In the genomic region with DNA sequence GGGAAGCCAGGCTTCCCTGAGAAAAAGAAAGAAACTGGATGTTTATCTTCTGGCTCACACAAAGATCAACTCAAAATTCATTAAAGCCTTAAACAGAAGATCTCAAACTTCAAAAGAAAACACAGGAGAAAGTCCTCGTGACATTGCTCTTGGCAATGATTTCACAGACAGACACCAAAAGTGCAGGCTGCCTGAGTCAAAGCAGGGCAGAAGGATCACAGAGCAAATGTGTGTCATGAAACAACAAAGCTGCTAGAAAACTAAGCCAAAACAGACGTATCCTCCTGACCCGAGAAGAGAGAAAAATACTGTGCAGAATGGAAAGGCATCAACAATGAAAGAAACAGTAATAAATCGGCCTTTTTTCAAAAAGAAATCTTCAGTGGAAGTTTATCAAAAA, we compare ENCODE assay signal across 22 mouse cellular contexts. TPM values are rescaled to one million over a fixed set of nuclear protein-coding genes. Genes with fewer than 3 reads are reported as not detected.
DNase-seq lines count a peak whose midpoint lies in the region; ATAC-seq and TF ChIP-seq lines count a peak whose summit lies in the region.
"Had no signal": no experiment of that assay in that cellular context is flagged by ENCODE, and none has a peak within 500 bp of the region (broad histone marks: within the 10 kb centered on the region; RNA-seq: fewer than 3 reads in every experiment).

No protein-coding gene starts in this region.

- no peaks in the 10 kb centered on the region for H3K27me3 ChIP-seq in forebrain, postnatal 0 days (ENCODE audit: insufficient read depth, low read length)
- H3K27me3 ChIP-seq in forebrain, embryonic 15.5 days: no peaks in the 10 kb centered on the region
- H3K27me3 ChIP-seq: heart, embryonic 12.5 days; hindbrain, embryonic 12.5 days; megakaryocyte, embryonic 14.5 days; neural tube, embryonic 15.5 days had no signal

- H3K9me3 ChIP-seq in forebrain, postnatal 0 days (ENCODE audit: low read length): no peaks in the 10 kb centered on the region
- H3K9me3 ChIP-seq in forebrain, embryonic 15.5 days: no peaks in the 10 kb centered on the region
- H3K9me3 ChIP-seq: heart, embryonic 12.5 days; hindbrain, embryonic 12.5 days; neural tube, embryonic 15.5 days had no signal

- TF ChIP-seq CTCF in forebrain, postnatal 0 days (IDR thresholded peaks at IDR 0.05; ENCODE audit: low read depth): no peak
- no peak for TF ChIP-seq CTCF in layer of hippocampus, adult 2 months (conservative IDR thresholded peaks at IDR 0.05)
- TF ChIP-seq CTCF in embryonic fibroblast, embryonic 13.5 days (IDR thresholded peaks at IDR 0.05; ENCODE audit: borderline replicate concordance, insufficient read depth, low read length): no peak

- H3K36me3 ChIP-seq in forebrain, postnatal 0 days (ENCODE audit: insufficient read depth): no peaks in the 10 kb centered on the region
- H3K36me3 ChIP-seq in forebrain, embryonic 15.5 days: no peaks in the 10 kb centered on the region
- H3K36me3 ChIP-seq: heart, embryonic 12.5 days; hindbrain, embryonic 12.5 days; neural tube, embryonic 15.5 days had no signal

- peak; percentile 59 for ATAC-seq in forebrain, postnatal 0 days
- ATAC-seq in forebrain, embryonic 15.5 days (replicated peaks): no peak
- ATAC-seq: midbrain, embryonic 16.5 days had no signal

- no peak overlapping the region for H3K4me2 ChIP-seq in forebrain, postnatal 0 days (ENCODE audit: low read depth)
- H3K4me2 ChIP-seq in forebrain, embryonic 15.5 days (replicated peaks): no peak overlapping the region
- H3K4me2 ChIP-seq: heart, embryonic 12.5 days; hindbrain, embryonic 12.5 days; neural tube, embryonic 15.5 days had no signal

- no peak overlapping the region for H3K9ac ChIP-seq in forebrain, postnatal 0 days
- no peak overlapping the region for H3K9ac ChIP-seq in forebrain, embryonic 15.5 days (replicated peaks)
- H3K9ac ChIP-seq: heart, embryonic 12.5 days; hindbrain, embryonic 12.5 days; neural tube, embryonic 15.5 days had no signal

- no peaks in the 10 kb centered on the region for H3K4me1 ChIP-seq in forebrain, postnatal 0 days (ENCODE audit: insufficient read depth)
- no peaks in the 10 kb centered on the region for H3K4me1 ChIP-seq in forebrain, embryonic 15.5 days
- peaks cover 7% of the 10 kb centered on the region; the same call in 1 of the 2 replicates for H3K4me1 ChIP-seq in embryonic fibroblast, embryonic 13.5 days (ENCODE audit: control insufficient read depth, insufficient read depth, low read length)
- H3K4me1 ChIP-seq: megakaryocyte, embryonic 14.5 days had no signal

- TF ChIP-seq POLR2A in embryonic fibroblast, embryonic 13.5 days (IDR thresholded peaks at IDR 0.05; ENCODE audit: low read depth, low read length): no peak

- H3K27ac ChIP-seq in forebrain, postnatal 0 days (ENCODE audit: low read depth, low read length): no peak overlapping the region
- H3K27ac ChIP-seq in forebrain, embryonic 15.5 days (replicated peaks): no peak overlapping the region
- H3K27ac ChIP-seq in layer of hippocampus, adult 2 months: peak overlapping the region; percentile 48; the same call in 1 of the 2 replicates
- peak overlapping the region; percentile 3; the same call in 1 of the 2 replicates for H3K27ac ChIP-seq in embryonic fibroblast, embryonic 13.5 days (ENCODE audit: insufficient read depth, low read length)
- H3K27ac ChIP-seq: gastrocnemius, adult 2 months; hindbrain, embryonic 12.5 days; neural tube, embryonic 15.5 days had no signal

- DNase-seq in forebrain, postnatal 0 days: no peak
- no peak for DNase-seq in layer of hippocampus, adult 2 months (ENCODE audit: low spot score in 2 of 2)
- no peak for DNase-seq in layer of hippocampus, adult 9-10 months (ENCODE audit: low spot score)
- peak; percentile 48 for DNase-seq in lung, postnatal 25 days (ENCODE audit: low spot score)
- DNase-seq in testis, postnatal 14 days (ENCODE audit: low spot score): no peak
- no peak for DNase-seq in embryo, embryonic 11 days
- DNase-seq: adrenal gland, postnatal 25 days; cerebellum, postnatal 36 days; gastrocnemius, adult 2 months; heart, postnatal 14 days; layer of hippocampus, postnatal 36 days; left cerebral cortex, postnatal 4 days; liver; right cerebral cortex, postnatal 14 days; spleen, adult 18-20 months had no signal

- no peak overlapping the region for H3K4me3 ChIP-seq in forebrain, postnatal 0 days (ENCODE audit: low read depth, low read length)
- no peak overlapping the region for H3K4me3 ChIP-seq in forebrain, embryonic 15.5 days
- H3K4me3 ChIP-seq in layer of hippocampus, adult 2 months: no peak overlapping the region
- no peak overlapping the region for H3K4me3 ChIP-seq in embryonic fibroblast, embryonic 13.5 days (ENCODE audit: insufficient read depth, low read length)
- H3K4me3 ChIP-seq: gastrocnemius, adult 2 months; heart, embryonic 12.5 days; hindbrain, embryonic 12.5 days; megakaryocyte, embryonic 14.5 days; neural tube, embryonic 15.5 days had no signal

- 37% methylated on average over 4 of the region's 4 CpGs for WGBS in forebrain, postnatal 0 days
- WGBS in forebrain, embryonic 15.5 days: 50% methylated on average over 4 of the region's 4 CpGs

RNA-seq across cellular contexts. Expression of gene Glrb, which starts 22.4 kb away (rescaled TPM):
- 79.4 and 99.6 TPM in 2 replicates for total RNA-seq in forebrain, postnatal 0 days (2014; rRNA removed)
- 51.1 and 56.9 TPM in 2 replicates for polyA plus RNA-seq in forebrain, postnatal 0 days (2015; fragmentation: Nextera tagmentation; extraction: Ambion mirVana)
- 32.7 and 33.4 TPM in 2 replicates for polyA plus RNA-seq in forebrain, embryonic 15.5 days (2015; fragmentation: Nextera tagmentation; extraction: Ambion mirVana)
- total RNA-seq in layer of hippocampus, adult 2 months (2021): 100 to 1,000 TPM; 139 to 144 TPM
- polyA plus RNA-seq in embryonic fibroblast, embryonic 13.5 days (2011; ENCODE audit: insufficient read length, low read depth, missing spikeins): 6.8 and 18.0 TPM in 2 replicates

Comparison
In these comparisons a context has a peak if more than half of its experiments do, and no peak if none do; other contexts are left out.
1. H3K27ac ChIP-seq: peak in layer of hippocampus, adult 2 months (single experiment) and embryonic fibroblast, embryonic 13.5 days (single experiment); none in forebrain, postnatal 0 days (single experiment) and forebrain, embryonic 15.5 days (single experiment).